Mouse (Mus musculus) forebrain, embryonic 11.5 days (tissue): ENCODE data around the gene Phf12. TPM values are rescaled to one million over a fixed set of nuclear protein-coding genes. Genes with fewer than 3 reads are reported as not detected.
A peak's percentile ranks its signal among the peaks of the same experiment; 100 is the strongest.
"Not testable (repeated sequence)": the region's sequence is repeated elsewhere in the genome, so short reads cannot be mapped to it uniquely, and the experiment has no call there.

Source experiments
- ATAC-seq: fragments of 200-750 bp; cut with Nextera tagmentation; replicated peaks from 2 replicates; pipeline ENCODE4 v1.8.0; 2017; ENCODE audit warnings: moderate TSS enrichment; ENCODE audit not compliant: low FRiP score
- DNase-seq: peaks from one replicate; pipeline ENCODE4 v3.0.0-alpha.2; 2017; ENCODE audit warnings: low spot score
- H3K27ac ChIP-seq: fragments of 300-500 bp; sonication (generic); 2 replicates; pipeline ENCODE4 v1.5.1; 2014; ENCODE audit warnings: low read depth, low read length
- H3K27me3 ChIP-seq: fragments of 300-500 bp; sonication (generic); 2 replicates; pipeline ENCODE4 v1.6.1; 2014; ENCODE audit warnings: mild to moderate bottlenecking, low read length, mixed read lengths; ENCODE audit not compliant: control insufficient read depth, insufficient read depth
- H3K36me3 ChIP-seq: fragments of 300-500 bp; sonication (generic); 2 replicates; pipeline ENCODE4 v1.6.1; 2014; ENCODE audit warnings: mild to moderate bottlenecking, low read length, moderate library complexity, mixed read lengths; ENCODE audit not compliant: control insufficient read depth, insufficient read depth
- H3K4me1 ChIP-seq: fragments of 300-500 bp; sonication (generic); replicated peaks from 2 replicates; pipeline ENCODE4 v1.6.1; 2014; ENCODE audit warnings: low read length, mixed read lengths; ENCODE audit not compliant: control insufficient read depth, insufficient read depth
- H3K4me2 ChIP-seq: fragments of 300-500 bp; sonication (generic); 2 replicates; pipeline ENCODE4 v1.6.1; 2014; ENCODE audit warnings: low read depth, mild to moderate bottlenecking, low read length, moderate library complexity, mixed read lengths; ENCODE audit not compliant: severe bottlenecking
- H3K4me3 ChIP-seq: fragments of 300-500 bp; sonication (generic); 2 replicates; pipeline ENCODE4 v1.5.1; 2014; ENCODE audit warnings: low read depth, low read length
- H3K9ac ChIP-seq: fragments of 300-500 bp; sonication (generic); 2 replicates; pipeline ENCODE4 v1.6.1; 2014; ENCODE audit warnings: low read length
- H3K9me3 ChIP-seq: fragments of 300-500 bp; sonication (generic); 2 replicates; pipeline ENCODE4 v1.6.1; 2016; ENCODE audit warnings: low read length, mixed read lengths; ENCODE audit not compliant: control insufficient read depth
- WGBS: fragments of 180-500 bp; shearing (Covaris S2); extraction: QIAGEN DNeasy Blood & Tissue Kit; methylation state at CpG from one replicate; pipeline ENCODE4 v1.1.7; 2014; 5-methylcytosine and 5-hydroxymethylcytosine counted together
- polyA plus RNA-seq: library from polyadenylated mRNA; unstranded; fragments of >200 nt; fragmentation: Nextera tagmentation; extraction: Ambion mirVana; gene quantifications from 2 replicates; pipeline ENCODE4 v1.2.1, GENCODE M21; 2014

Gene Phf12
- polyA plus RNA-seq, 1 experiment from 2014 or later, result 30.5 TPM

- H3K27ac ChIP-seq, result peak within 1 kb of the TSS; percentile 71
- DNase-seq, result peak; percentile 96
- peak within 1 kb of the TSS; percentile 93 for H3K4me2 ChIP-seq
- no peaks in the 10 kb centered on the region for H3K9me3 ChIP-seq
- peak; percentile 92 for ATAC-seq
- no peaks in the 10 kb centered on the region for H3K27me3 ChIP-seq
- WGBS, result under 1% methylated on average over 90 of the region's 96 CpGs
- H3K36me3 ChIP-seq, result peaks cover 3% of the 10 kb centered on the region
- peak within 1 kb of the TSS; percentile 59 for H3K4me3 ChIP-seq
- peak within 1 kb of the TSS; percentile 86 for H3K9ac ChIP-seq
- H3K4me1 ChIP-seq, result peaks cover 6% of the 10 kb centered on the region
These were observed 49.6 kb downstream of the Phf12 start, which contains the start of gene Dhrs13 for GRCm38 (mm10) chr11:78031947-78032808. TSS of gene Dhrs13 (plus strand) at chr11:78032280.

GRCm38 (mm10) chr11:78032809-78033195 lies 50.2 kb downstream of the Phf12 start:
- no peaks in the 10 kb centered on the region for H3K27me3 ChIP-seq
- H3K9ac ChIP-seq, result peak overlapping the region; percentile 86
- peaks cover 3% of the 10 kb centered on the region for H3K36me3 ChIP-seq
- DNase-seq (no peak), ATAC-seq (no peak; the same call in 1 of the 2 replicates)
- peak overlapping the region; percentile 71 for H3K27ac ChIP-seq
- H3K4me1 ChIP-seq, result peaks cover 12% of the 10 kb centered on the region
- WGBS, result 13% methylated on average over 5 of the region's 5 CpGs
- H3K9me3 ChIP-seq, result no peaks in the 10 kb centered on the region
- peak overlapping the region; percentile 93 for H3K4me2 ChIP-seq
- peak overlapping the region; percentile 59 for H3K4me3 ChIP-seq

DNA sequence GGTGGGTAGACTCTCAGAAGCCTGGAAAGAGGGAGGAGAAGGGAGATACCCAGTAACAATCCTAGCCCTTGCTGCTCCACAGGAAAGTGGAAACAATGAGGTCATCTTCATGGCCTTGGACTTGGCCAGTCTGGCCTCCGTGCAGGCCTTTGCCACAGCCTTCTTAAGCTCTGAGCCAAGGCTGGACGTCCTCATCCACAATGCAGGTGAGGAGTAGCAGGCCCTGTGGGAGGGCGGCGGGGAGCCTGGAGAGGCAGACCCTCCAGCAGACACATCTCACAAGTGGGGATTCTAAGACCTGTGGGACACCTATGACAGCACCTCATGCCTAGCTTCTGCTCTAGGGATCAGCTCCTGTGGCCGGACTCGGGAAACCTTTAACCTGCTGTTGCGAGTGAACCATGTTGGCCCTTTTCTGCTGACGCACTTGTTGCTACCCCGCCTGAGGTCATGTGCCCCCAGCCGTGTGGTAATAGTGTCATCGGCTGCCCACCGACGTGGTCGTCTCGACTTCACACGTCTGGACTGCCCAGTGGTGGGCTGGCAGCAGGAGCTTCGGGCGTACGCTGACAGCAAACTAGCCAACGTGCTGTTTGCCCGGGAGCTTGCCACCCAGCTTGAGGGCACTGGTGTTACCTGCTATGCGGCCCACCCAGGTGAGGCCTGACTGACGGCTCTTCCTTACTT lies 51.5 kb downstream of the Phf12 start:
- DNase-seq, result no peak
- H3K27ac ChIP-seq, result no peak overlapping the region
- 93% methylated on average over 23 of the region's 23 CpGs for WGBS
- H3K4me3 ChIP-seq, result no peak overlapping the region
- H3K9ac ChIP-seq, result no peak overlapping the region
- H3K9me3 ChIP-seq, result no peaks in the 10 kb centered on the region
- no peaks in the 10 kb centered on the region for H3K27me3 ChIP-seq
- peaks cover 3% of the 10 kb centered on the region for H3K36me3 ChIP-seq
- ATAC-seq, result no peak
- peaks cover 14% of the 10 kb centered on the region for H3K4me1 ChIP-seq
- H3K4me2 ChIP-seq, result no peak overlapping the region

- ATAC-seq, result no peak
- WGBS, result 82% methylated on average over 10 of the region's 10 CpGs
- Histone ChIP-seq H3K27me3 (no peaks in the 10 kb centered on the region), H3K27ac (no peak overlapping the region), H3K9me3 (no peaks in the 10 kb centered on the region), H3K9ac (no peak overlapping the region), H3K36me3 (no peaks in the 10 kb centered on the region; the same call in 1 of the 2 replicates), H3K4me1 (peaks cover 10% of the 10 kb centered on the region), H3K4me2 (no peak overlapping the region), H3K4me3 (no peak overlapping the region)
- DNase-seq, result no peak
These were observed 54.2 kb downstream of the Phf12 start for GRCm38 (mm10) chr11:78036791-78037190.

DNA sequence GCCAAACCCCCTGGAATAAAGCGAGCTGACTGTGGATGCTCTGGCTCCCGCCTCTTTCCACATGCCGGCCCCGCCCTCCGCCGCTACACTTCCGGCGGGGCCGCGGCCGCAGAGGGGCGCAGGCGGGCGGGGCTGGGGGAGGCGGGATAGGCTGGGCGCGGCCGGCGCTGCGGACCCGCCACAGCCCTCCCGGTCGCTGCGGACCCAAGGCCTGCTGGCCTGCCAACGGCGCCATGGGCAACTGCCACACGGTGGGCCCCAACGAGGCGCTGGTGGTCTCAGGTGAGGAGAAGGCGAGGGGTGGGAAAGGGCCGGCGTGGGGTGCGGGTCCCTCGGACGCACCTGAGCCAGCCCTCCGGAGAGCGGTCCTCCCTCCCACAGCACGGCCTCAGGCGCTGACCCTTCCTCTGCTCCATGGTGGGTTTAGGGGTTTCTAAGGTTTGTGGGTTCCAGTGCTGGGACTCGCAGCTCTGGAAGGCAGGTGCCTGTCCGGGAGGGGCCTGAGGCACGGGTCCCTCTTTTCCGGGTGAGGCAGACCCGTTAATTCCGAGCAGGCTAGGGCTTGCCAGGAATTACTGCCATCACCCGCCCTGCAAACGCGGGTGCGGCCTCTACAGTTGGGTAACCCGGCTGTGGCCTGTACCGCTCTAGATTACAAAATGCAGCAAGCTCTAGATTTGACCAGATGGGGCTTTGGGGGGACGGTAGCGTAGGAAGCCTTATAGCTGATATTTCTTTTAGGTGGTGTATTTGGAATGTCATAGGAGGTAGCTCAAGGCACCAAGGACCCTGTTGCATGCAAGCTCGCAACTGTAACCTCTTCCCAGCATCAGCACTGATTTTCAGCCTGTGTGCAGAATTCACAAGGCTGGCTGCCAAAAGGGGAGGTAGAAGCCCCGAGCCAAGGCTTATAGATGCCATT lies 55.5 kb downstream of the Phf12 start, which contains the start of gene Flot2:
Gene Flot2 (plus strand): TSS at position 101 of the 922 bp plus-strand sequence.
- 3% methylated on average over 53 of the region's 55 CpGs for WGBS
- ATAC-seq, result peak; percentile 92

DNA sequence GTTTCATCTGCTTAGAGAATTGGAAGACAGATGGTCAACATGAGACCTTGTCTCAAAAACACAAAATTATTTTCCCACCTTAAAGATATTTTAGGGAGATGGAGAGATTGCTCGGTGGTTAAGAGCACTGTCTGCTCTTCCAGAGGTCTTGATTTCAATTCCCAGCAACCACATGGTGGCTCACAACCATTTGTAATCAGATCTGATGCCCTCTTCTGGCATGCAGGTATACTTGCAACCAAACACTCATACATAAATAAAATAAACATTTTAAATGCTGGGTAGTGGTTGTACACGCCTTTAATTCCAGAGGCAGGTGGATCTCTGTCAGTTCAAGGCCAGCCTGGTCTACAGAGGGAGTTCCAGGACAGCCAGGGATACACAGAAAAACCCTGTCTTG lies 58.3 kb downstream of the Phf12 start:
- Histone ChIP-seq H3K4me3 (no peak overlapping the region), H3K27ac (no peak overlapping the region), H3K36me3 (no peaks in the 10 kb centered on the region; the same call in 1 of the 2 replicates), H3K4me2 (no peak overlapping the region), H3K9ac (no peak overlapping the region), H3K4me1 (peaks cover 9% of the 10 kb centered on the region; the same call in 1 of the 2 replicates), H3K9me3 (no peaks in the 10 kb centered on the region), H3K27me3 (no peaks in the 10 kb centered on the region)
- ATAC-seq (no peak), DNase-seq (no peak)
- WGBS, result 74% methylated on average over 2 of the region's 2 CpGs

More for the DNA sequence above, 55.5 kb downstream of the Phf12 start, which contains the start of gene Flot2:
- Histone ChIP-seq H3K27ac (peak within 1 kb of the TSS; percentile 54; the same call in 1 of the 2 replicates), H3K4me3 (peak within 1 kb of the TSS; percentile 82), H3K4me1 (peaks cover 9% of the 10 kb centered on the region; the same call in 1 of the 2 replicates), H3K9me3 (no peaks in the 10 kb centered on the region), H3K4me2 (peak within 1 kb of the TSS; percentile 81), H3K9ac (peak within 1 kb of the TSS; percentile 94), H3K36me3 (no peaks in the 10 kb centered on the region; the same call in 1 of the 2 replicates), H3K27me3 (no peaks in the 10 kb centered on the region)
- peak; percentile 88 for DNase-seq

DNA sequence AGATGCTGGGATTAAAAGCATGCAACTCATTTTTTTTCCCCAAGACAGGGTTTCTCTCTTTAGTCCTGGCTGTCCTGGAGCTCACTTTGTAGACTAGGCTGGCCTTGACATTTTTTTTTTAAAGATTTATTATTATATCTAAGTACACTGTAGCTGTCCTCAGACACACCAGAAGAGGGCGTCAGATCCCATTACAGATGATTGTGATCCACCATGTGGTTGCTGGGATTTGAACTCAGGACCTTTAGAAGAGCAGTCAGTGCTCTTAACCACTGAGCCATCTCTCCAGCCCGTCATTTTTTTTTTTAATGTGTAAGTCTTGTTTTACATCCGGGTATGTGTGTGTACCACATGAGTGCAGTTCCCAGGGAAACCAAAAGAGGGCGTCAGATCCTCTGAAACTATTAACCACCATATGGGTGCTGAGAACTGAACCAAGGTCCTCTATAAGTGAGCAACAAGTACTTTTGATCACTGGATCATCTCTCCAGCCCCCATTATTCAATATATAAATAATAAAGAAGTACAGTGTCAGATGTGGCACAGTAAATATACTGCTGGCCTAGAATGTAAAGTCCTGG lies 59.8 kb downstream of the Phf12 start:
- H3K9ac ChIP-seq, H3K4me2 ChIP-seq, H3K9me3 ChIP-seq, H3K4me1 ChIP-seq, H3K4me3 ChIP-seq, DNase-seq, H3K36me3 ChIP-seq, H3K27ac ChIP-seq, ATAC-seq, H3K27me3 ChIP-seq: not testable (repeated sequence)
- WGBS, result 93% methylated on average over 4 of the region's 4 CpGs
